Mouse (Mus musculus): ENCODE data around the gene Snip1.

DNA sequence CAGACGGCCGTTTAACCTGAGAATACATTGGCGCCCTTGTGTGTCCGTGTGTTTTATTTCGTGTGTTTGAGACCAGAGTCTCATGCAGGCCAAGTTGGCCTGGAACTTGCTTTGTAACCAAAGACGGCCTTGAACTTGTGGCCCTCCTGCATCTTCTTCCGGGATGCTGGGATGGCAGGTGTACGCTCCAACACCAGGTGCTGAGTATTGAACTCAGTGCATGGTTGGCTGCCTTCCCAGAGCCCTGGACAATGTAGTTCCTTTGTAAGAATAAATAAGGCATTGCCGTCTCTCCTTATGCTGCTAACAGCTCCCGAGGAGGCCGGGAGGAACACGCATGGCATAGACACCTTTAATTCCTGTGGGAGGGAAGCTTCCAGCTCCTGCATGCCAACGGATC is 50.5 kb downstream of the Snip1 start:
- TF ChIP-seq CTCF (IDR thresholded peaks at IDR 0.05; ENCODE audit: extremely low read depth, insufficient read depth, insufficient read length, insufficient replicate concordance): no peak
- no peak for TF ChIP-seq POLR2A (IDR thresholded peaks at IDR 0.05; ENCODE audit: low read depth, low read length)

Data from spleen, adult 2 months (tissue).